ENCODE assay signal across 13 mouse cellular contexts in the genomic region with DNA sequence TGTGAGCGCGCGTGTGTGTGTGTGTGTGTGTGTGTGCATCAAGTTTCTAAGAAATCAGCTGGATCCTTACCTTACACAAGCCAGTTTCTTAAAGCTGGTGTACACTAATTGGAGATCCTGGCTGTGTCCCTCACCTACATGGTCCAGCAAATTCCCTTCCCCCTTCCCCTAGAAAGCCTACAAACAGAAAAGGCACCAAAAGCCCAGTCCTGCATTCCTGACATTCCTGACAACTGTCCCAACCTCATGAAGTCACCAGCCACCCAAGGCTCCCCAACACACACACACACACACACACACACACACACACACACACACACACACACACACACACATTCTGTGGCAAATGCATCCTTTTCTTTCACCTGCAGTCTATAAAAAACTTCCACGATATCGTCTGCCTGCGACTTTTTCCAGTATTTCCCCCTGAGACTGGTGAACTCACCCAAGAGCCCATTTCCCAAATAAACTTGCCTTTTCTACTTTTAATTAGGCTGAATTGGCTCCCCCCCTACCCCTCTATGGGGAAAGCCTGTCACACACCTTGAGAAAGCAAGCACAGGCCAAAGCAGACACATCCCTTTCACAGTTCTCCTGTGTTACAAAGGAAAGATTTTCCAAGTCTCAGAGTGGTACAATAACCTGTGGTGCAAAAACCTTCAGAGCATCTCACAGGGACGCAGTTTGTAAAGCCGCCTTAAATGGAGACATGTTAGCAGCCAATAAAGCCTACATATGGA.
DNase-seq lines count a peak whose midpoint lies in the region; ATAC-seq and TF ChIP-seq lines count a peak whose summit lies in the region.
"Had no signal": no experiment of that assay in that cellular context is flagged by ENCODE, and none has a peak within 500 bp of the region (broad histone marks: within the 10 kb centered on the region; RNA-seq: fewer than 3 reads in every experiment).

No protein-coding gene starts in this region.

- no peak overlapping the region for H3K9ac ChIP-seq in hindbrain, embryonic 11.5 days (ENCODE audit: low read depth, low read length)
- no peak overlapping the region for H3K9ac ChIP-seq in embryonic facial prominence, embryonic 13.5 days
- H3K9ac ChIP-seq in hindbrain, embryonic 12.5 days, result no peak overlapping the region
- H3K9ac ChIP-seq: embryonic facial prominence, embryonic 15.5 days; liver, embryonic 14.5 days had no signal

- WGBS in hindbrain, embryonic 10.5 days, result 76% methylated on average over 8 of the region's 8 CpGs
- 68% methylated on average over 8 of the region's 8 CpGs for WGBS in hindbrain, embryonic 11.5 days
- 66% methylated on average over 8 of the region's 8 CpGs for WGBS in embryonic facial prominence, embryonic 13.5 days
- 74% methylated on average over 8 of the region's 8 CpGs for WGBS in limb, embryonic 10.5 days
- WGBS in hindbrain, embryonic 12.5 days, result 61% methylated on average over 5 of the region's 8 CpGs

- 0 out of 2 replicates have a peak overlapping the region, but pooled peaks have one; percentile 16 for H3K27ac ChIP-seq in hindbrain, embryonic 10.5 days
- H3K27ac ChIP-seq in hindbrain, embryonic 11.5 days (ENCODE audit: low read depth, low read length), result no peak overlapping the region
- 0 out of 2 replicates have a peak overlapping the region, but pooled peaks have one; percentile 4 for H3K27ac ChIP-seq in embryonic facial prominence, embryonic 13.5 days
- H3K27ac ChIP-seq in limb, embryonic 10.5 days, result peak overlapping the region; percentile 46; the same call in 1 of the 2 replicates
- H3K27ac ChIP-seq in hindbrain, embryonic 12.5 days, result no peak overlapping the region
- H3K27ac ChIP-seq: embryonic facial prominence, embryonic 15.5 days; liver, embryonic 14.5 days had no signal

- H3K4me3 ChIP-seq in hindbrain, embryonic 10.5 days, result no peak overlapping the region
- H3K4me3 ChIP-seq in hindbrain, embryonic 11.5 days (ENCODE audit: low read depth, low read length), result no peak overlapping the region
- H3K4me3 ChIP-seq in embryonic facial prominence, embryonic 13.5 days, result no peak overlapping the region
- H3K4me3 ChIP-seq in limb, embryonic 10.5 days, result no peak overlapping the region
- no peak overlapping the region for H3K4me3 ChIP-seq in hindbrain, embryonic 12.5 days
- H3K4me3 ChIP-seq: embryonic facial prominence, embryonic 15.5 days had no signal

- no peak for ATAC-seq in hindbrain, embryonic 11.5 days (ENCODE audit: low FRiP score)
- ATAC-seq in Patski, result peak; percentile 78
- no peak for ATAC-seq in embryonic facial prominence, embryonic 13.5 days (ENCODE audit: insufficient number of reproducible peaks, insufficient read depth, low FRiP score, low TSS enrichment, low read depth)
- no peak for ATAC-seq in hindbrain, embryonic 12.5 days (ENCODE audit: low FRiP score)
- ATAC-seq: intestine, embryonic 16.5 days had no signal

- H3K9me3 ChIP-seq in hindbrain, embryonic 10.5 days, result no peaks in the 10 kb centered on the region
- no peaks in the 10 kb centered on the region for H3K9me3 ChIP-seq in hindbrain, embryonic 11.5 days (ENCODE audit: control insufficient read depth, low read length)
- H3K9me3 ChIP-seq in embryonic facial prominence, embryonic 13.5 days, result 0 out of 2 replicates have a peak, but pooled peaks cover 3% of the 10 kb centered on the region
- no peaks in the 10 kb centered on the region for H3K9me3 ChIP-seq in limb, embryonic 10.5 days (replicated peaks)
- H3K9me3 ChIP-seq in hindbrain, embryonic 12.5 days (replicated peaks), result peaks cover 4% of the 10 kb centered on the region; the same call in 1 of the 2 replicates
- H3K9me3 ChIP-seq: embryonic facial prominence, embryonic 15.5 days; G1E had no signal

- TF ChIP-seq CTCF in Patski (IDR thresholded peaks at IDR 0.05), result no peak

- no peaks in the 10 kb centered on the region for H3K27me3 ChIP-seq in hindbrain, embryonic 10.5 days (ENCODE audit: insufficient read depth, poor library complexity, severe bottlenecking)
- H3K27me3 ChIP-seq in hindbrain, embryonic 11.5 days (ENCODE audit: control insufficient read depth, insufficient read depth, low read length), result no peaks in the 10 kb centered on the region
- no peaks in the 10 kb centered on the region for H3K27me3 ChIP-seq in Patski
- no peaks in the 10 kb centered on the region for H3K27me3 ChIP-seq in embryonic facial prominence, embryonic 13.5 days
- no peaks in the 10 kb centered on the region for H3K27me3 ChIP-seq in limb, embryonic 10.5 days (ENCODE audit: low read depth, poor library complexity, severe bottlenecking)
- no peaks in the 10 kb centered on the region for H3K27me3 ChIP-seq in hindbrain, embryonic 12.5 days
- H3K27me3 ChIP-seq: embryonic facial prominence, embryonic 15.5 days had no signal

- POLR2A ChIA-PET in Patski (lab: Charles Lee), result interaction anchor here (0.7 kb wide), 1 partner anchor 251 kb away, joined by 3 read pairs; no protein-coding TSS in a partner anchor

- in situ Hi-C loops in Patski (cut with MboI; ENCODE audit: low pct_unique_long_range_greater_than_20kb), result no loop called here

- H3K4me1 ChIP-seq in hindbrain, embryonic 10.5 days (replicated peaks), result peaks cover 13% of the 10 kb centered on the region
- no peaks in the 10 kb centered on the region for H3K4me1 ChIP-seq in hindbrain, embryonic 11.5 days (replicated peaks; ENCODE audit: control insufficient read depth, insufficient read depth, low read length)
- H3K4me1 ChIP-seq in embryonic facial prominence, embryonic 13.5 days, result no peaks in the 10 kb centered on the region
- peaks cover 17% of the 10 kb centered on the region; the same call in 1 of the 2 replicates for H3K4me1 ChIP-seq in limb, embryonic 10.5 days
- peaks cover 3% of the 10 kb centered on the region; the same call in 1 of the 2 replicates for H3K4me1 ChIP-seq in hindbrain, embryonic 12.5 days
- H3K4me1 ChIP-seq: embryonic facial prominence, embryonic 15.5 days had no signal

- no peaks in the 10 kb centered on the region for H3K36me3 ChIP-seq in hindbrain, embryonic 10.5 days
- no peaks in the 10 kb centered on the region for H3K36me3 ChIP-seq in hindbrain, embryonic 11.5 days (ENCODE audit: control insufficient read depth, insufficient read depth, low read length)
- H3K36me3 ChIP-seq in embryonic facial prominence, embryonic 13.5 days, result no peaks in the 10 kb centered on the region
- no peaks in the 10 kb centered on the region for H3K36me3 ChIP-seq in limb, embryonic 10.5 days
- no peaks in the 10 kb centered on the region for H3K36me3 ChIP-seq in hindbrain, embryonic 12.5 days
- H3K36me3 ChIP-seq: embryonic facial prominence, embryonic 15.5 days; G1E had no signal

- CTCF ChIA-PET in Patski (lab: Charles Lee), result no interaction called here

- no peak for DNase-seq in hindbrain, embryonic 10.5 days (ENCODE audit: low spot score)
- no peak for DNase-seq in hindbrain, embryonic 11.5 days (ENCODE audit: low spot score)
- no peak for DNase-seq in Patski (ENCODE audit: low read depth, low spot score)
- no peak for DNase-seq in limb, embryonic 10.5 days (ENCODE audit: low spot score)
- DNase-seq in right cerebral cortex, postnatal 10 days (ENCODE audit: low spot score in 2 of 2), result no peak
- DNase-seq in thymus, postnatal 10 days (ENCODE audit: low spot score in 2 of 2), result no peak

- no peak overlapping the region for H3K4me2 ChIP-seq in hindbrain, embryonic 11.5 days (replicated peaks; ENCODE audit: low read depth, low read length)
- H3K4me2 ChIP-seq in embryonic facial prominence, embryonic 13.5 days, result no peak overlapping the region
- H3K4me2 ChIP-seq in hindbrain, embryonic 12.5 days (replicated peaks), result no peak overlapping the region
- H3K4me2 ChIP-seq: embryonic facial prominence, embryonic 15.5 days; midbrain, embryonic 11.5 days had no signal

Comparison
In these comparisons a context has a peak if more than half of its experiments do, and no peak if none do; other contexts are left out.
1. H3K27ac ChIP-seq: peak in hindbrain, embryonic 10.5 days (single experiment), embryonic facial prominence, embryonic 13.5 days (single experiment) and limb, embryonic 10.5 days (single experiment); none in hindbrain, embryonic 11.5 days (single experiment) and hindbrain, embryonic 12.5 days (single experiment).